Mouse (Mus musculus) limb, embryonic 10.5 days (tissue): ENCODE measurements around the gene Fam69b. TPM values are rescaled to one million over a fixed set of nuclear protein-coding genes. Genes with fewer than 3 reads are reported as not detected.
A peak's percentile ranks its signal among the peaks of the same experiment; 100 is the strongest.

ENCODE experiments used
- DNase-seq: peaks from one replicate; pipeline ENCODE4 v3.0.0-alpha.2; 2017; ENCODE audit warnings: low spot score
- H3K27ac ChIP-seq: fragments of 300-500 bp; sonication (generic); 2 replicates; pipeline ENCODE4 v1.5.1; 2016; ENCODE audit warnings: mild to moderate bottlenecking
- H3K27me3 ChIP-seq: fragments of 300-500 bp; sonication (generic); 2 replicates; pipeline ENCODE4 v1.6.1; 2016; ENCODE audit warnings: low read depth, mild to moderate bottlenecking; ENCODE audit not compliant: poor library complexity, severe bottlenecking
- H3K36me3 ChIP-seq: fragments of 300-500 bp; sonication (generic); 2 replicates; pipeline ENCODE4 v1.6.1; 2016; ENCODE audit warnings: mild to moderate bottlenecking, moderate library complexity
- H3K4me1 ChIP-seq: fragments of 300-500 bp; sonication (generic); 2 replicates; pipeline ENCODE4 v1.6.1; 2016
- H3K4me3 ChIP-seq: fragments of 300-500 bp; sonication (generic); 2 replicates; pipeline ENCODE4 v1.5.1; 2016; ENCODE audit warnings: mild to moderate bottlenecking, moderate library complexity
- H3K9me3 ChIP-seq: fragments of 300-500 bp; sonication (generic); replicated peaks from 2 replicates; pipeline ENCODE4 v1.6.1; 2016; ENCODE audit warnings: mild to moderate bottlenecking
- WGBS: fragments of 180-500 bp; shearing (Covaris S2); methylation state at CpG from one replicate; pipeline ENCODE4 v1.1.7; 2016; 5-methylcytosine and 5-hydroxymethylcytosine counted together
- polyA plus RNA-seq: library from polyadenylated mRNA; unstranded; fragments of >200 nt; fragmentation: Nextera tagmentation; extraction: Ambion mirVana; gene quantifications from 2 replicates; pipeline ENCODE4 v1.2.1, GENCODE M21; 2016

Gene Fam69b
- polyA plus RNA-seq, 1 experiment from 2014 or later = 43.3 TPM

GRCm38 (mm10) chr2:26635489-26636324 lies 7.5 kb downstream of the Fam69b start:
- no peak for DNase-seq
- no peaks in the 10 kb centered on the region for H3K9me3 ChIP-seq
- peaks cover 76% of the 10 kb centered on the region for H3K36me3 ChIP-seq
- no peak overlapping the region for H3K27ac ChIP-seq
- 72% methylated on average over 21 of the region's 21 CpGs for WGBS
- peaks cover 56% of the 10 kb centered on the region for H3K4me1 ChIP-seq
- no peaks in the 10 kb centered on the region for H3K27me3 ChIP-seq
- H3K4me3 ChIP-seq = no peak overlapping the region

GRCm38 (mm10) chr2:26636325-26636635 lies 8.0 kb downstream of the Fam69b start:
- H3K36me3 ChIP-seq = peaks cover 76% of the 10 kb centered on the region
- no peaks in the 10 kb centered on the region for H3K27me3 ChIP-seq
- H3K4me1 ChIP-seq = peaks cover 55% of the 10 kb centered on the region
- no peak overlapping the region for H3K27ac ChIP-seq
- DNase-seq = no peak
- WGBS = 59% methylated on average over 2 of the region's 2 CpGs
- no peaks in the 10 kb centered on the region for H3K9me3 ChIP-seq
- no peak overlapping the region for H3K4me3 ChIP-seq

- peaks cover 68% of the 10 kb centered on the region for H3K36me3 ChIP-seq
- 86% methylated on average over 4 of the region's 4 CpGs for WGBS
- H3K27ac ChIP-seq = no peak overlapping the region
- H3K4me3 ChIP-seq = peak overlapping the region; percentile 79
- H3K4me1 ChIP-seq = peaks cover 53% of the 10 kb centered on the region
- H3K27me3 ChIP-seq = no peaks in the 10 kb centered on the region
- no peaks in the 10 kb centered on the region for H3K9me3 ChIP-seq
- DNase-seq = no peak
Measured at GRCm38 (mm10) chr2:26637316-26637932, 9.2 kb downstream of the Fam69b start.

GRCm38 (mm10) chr2:26638039-26638438 lies 9.8 kb downstream of the Fam69b start:
- Histone ChIP-seq H3K27ac (peak overlapping the region; percentile 97; the same call in 1 of the 2 replicates), H3K27me3 (no peaks in the 10 kb centered on the region), H3K4me3 (peak overlapping the region; percentile 79), H3K9me3 (no peaks in the 10 kb centered on the region), H3K4me1 (peaks cover 48% of the 10 kb centered on the region), H3K36me3 (peaks cover 61% of the 10 kb centered on the region)
- DNase-seq = no peak
- WGBS = 91% methylated on average over 5 of the region's 5 CpGs

GRCm38 (mm10) chr2:26638572-26638971 lies 10.3 kb downstream of the Fam69b start:
- no peaks in the 10 kb centered on the region for H3K9me3 ChIP-seq
- H3K4me1 ChIP-seq = peaks cover 45% of the 10 kb centered on the region
- no peak for DNase-seq
- WGBS = 71% methylated on average over 5 of the region's 5 CpGs
- H3K36me3 ChIP-seq = peaks cover 57% of the 10 kb centered on the region
- peak overlapping the region; percentile 97; the same call in 1 of the 2 replicates for H3K27ac ChIP-seq
- no peaks in the 10 kb centered on the region for H3K27me3 ChIP-seq
- peak overlapping the region; percentile 79 for H3K4me3 ChIP-seq

- H3K4me1 ChIP-seq = peaks cover 45% of the 10 kb centered on the region
- peak overlapping the region; percentile 79 for H3K4me3 ChIP-seq
- no peaks in the 10 kb centered on the region for H3K27me3 ChIP-seq
- peaks cover 52% of the 10 kb centered on the region for H3K36me3 ChIP-seq
- WGBS = 10% methylated on average over 8 of the region's 8 CpGs
- H3K27ac ChIP-seq = peak overlapping the region; percentile 97
- H3K9me3 ChIP-seq = no peaks in the 10 kb centered on the region
- peak; percentile 56 for DNase-seq
Measured at GRCm38 (mm10) chr2:26639083-26639482, 10.8 kb downstream of the Fam69b start.

- Histone ChIP-seq H3K36me3 (peaks cover 41% of the 10 kb centered on the region), H3K27ac (peak overlapping the region; percentile 97), H3K27me3 (no peaks in the 10 kb centered on the region), H3K9me3 (no peaks in the 10 kb centered on the region), H3K4me3 (peak overlapping the region; percentile 79), H3K4me1 (peaks cover 36% of the 10 kb centered on the region)
- DNase-seq = peak; percentile 100
- WGBS = 4% methylated on average over 49 of the region's 49 CpGs
Measured at GRCm38 (mm10) chr2:26639838-26640830, 11.9 kb downstream of the Fam69b start.

GRCm38 (mm10) chr2:26641006-26641647 lies 12.9 kb downstream of the Fam69b start:
- Histone ChIP-seq H3K27ac (peak overlapping the region; percentile 97; the same call in 1 of the 2 replicates), H3K9me3 (no peaks in the 10 kb centered on the region), H3K27me3 (no peaks in the 10 kb centered on the region), H3K4me1 (peaks cover 28% of the 10 kb centered on the region), H3K4me3 (no peak overlapping the region), H3K36me3 (peaks cover 32% of the 10 kb centered on the region)
- no peak for DNase-seq
- 73% methylated on average over 7 of the region's 7 CpGs for WGBS

GRCm38 (mm10) chr2:26643942-26644341 lies 15.7 kb downstream of the Fam69b start:
- Histone ChIP-seq H3K27me3 (no peaks in the 10 kb centered on the region), H3K36me3 (peaks cover 3% of the 10 kb centered on the region; the same call in 1 of the 2 replicates), H3K4me3 (no peak overlapping the region), H3K9me3 (no peaks in the 10 kb centered on the region), H3K27ac (no peak overlapping the region), H3K4me1 (peaks cover 12% of the 10 kb centered on the region)
- WGBS = 57% methylated on average over 2 of the region's 2 CpGs
- DNase-seq = peak; percentile 63

- Histone ChIP-seq H3K4me3 (no peak overlapping the region), H3K36me3 (no peaks in the 10 kb centered on the region), H3K4me1 (no peaks in the 10 kb centered on the region), H3K9me3 (no peaks in the 10 kb centered on the region), H3K27me3 (no peaks in the 10 kb centered on the region), H3K27ac (no peak overlapping the region)
- WGBS = 34% methylated on average over 3 of the region's 3 CpGs
- peak; percentile 87 for DNase-seq
Measured at GRCm38 (mm10) chr2:26646643-26647293, 18.5 kb downstream of the Fam69b start.

- DNase-seq = no peak
- Histone ChIP-seq H3K4me3 (no peak overlapping the region), H3K27ac (no peak overlapping the region), H3K4me1 (no peaks in the 10 kb centered on the region), H3K27me3 (no peaks in the 10 kb centered on the region), H3K9me3 (no peaks in the 10 kb centered on the region), H3K36me3 (no peaks in the 10 kb centered on the region)
- 76% methylated on average over 1 of the region's 1 CpGs for WGBS
Measured at GRCm38 (mm10) chr2:26654687-26655086, 26.4 kb downstream of the Fam69b start.

- Histone ChIP-seq H3K36me3 (no peaks in the 10 kb centered on the region), H3K9me3 (no peaks in the 10 kb centered on the region), H3K27me3 (peaks cover 12% of the 10 kb centered on the region; the same call in 1 of the 2 replicates), H3K4me3 (no peak overlapping the region), H3K4me1 (peaks cover 11% of the 10 kb centered on the region), H3K27ac (no peak overlapping the region)
- DNase-seq = no peak
- WGBS = 92% methylated on average over 2 of the region's 2 CpGs
Measured at GRCm38 (mm10) chr2:26657426-26657825, 29.2 kb downstream of the Fam69b start.
